Mouse (Mus musculus) testis, adult 2 months (tissue): ENCODE data around the gene Card10. TPM values are rescaled to one million over a fixed set of nuclear protein-coding genes. Genes with fewer than 3 reads are reported as not detected.
A peak's percentile ranks its signal among the peaks of the same experiment; 100 is the strongest.

ENCODE experiments used
- H3K27ac ChIP-seq: fragments of 200-500 bp; 2 replicates; pipeline ENCODE4 v1.5.1; 2012; ENCODE audit warnings: low read depth, low read length; ENCODE audit not compliant: control insufficient read depth, insufficient read depth
- H3K27me3 ChIP-seq: fragments of 200-500 bp; 2 replicates; pipeline ENCODE4 v1.6.1; 2012; ENCODE audit warnings: mild to moderate bottlenecking, low read length, moderate library complexity; ENCODE audit not compliant: control insufficient read depth, insufficient read depth
- H3K36me3 ChIP-seq: fragments of 200-500 bp; 2 replicates; pipeline ENCODE4 v1.6.1; 2012; ENCODE audit warnings: mild to moderate bottlenecking, low read length; ENCODE audit not compliant: control insufficient read depth, insufficient read depth
- H3K4me1 ChIP-seq: fragments of 200-500 bp; 2 replicates; pipeline ENCODE4 v1.6.1; 2012; ENCODE audit warnings: low read length; ENCODE audit not compliant: control insufficient read depth, insufficient read depth
- H3K4me3 ChIP-seq: fragments of 200-500 bp; 2 replicates; pipeline ENCODE4 v1.5.1; 2012; ENCODE audit warnings: low read depth, mild to moderate bottlenecking, low read length, moderate library complexity, mixed read lengths; ENCODE audit not compliant: control insufficient read depth
- CTCF ChIP-seq: fragments of 200-500 bp; IDR thresholded peaks from 2 replicates; pipeline ENCODE4 v1.5.1; 2012; ENCODE audit warnings: low read depth, mild to moderate bottlenecking, inconsistent platforms, low read length, moderate library complexity; ENCODE audit not compliant: control insufficient read depth, insufficient read depth, insufficient replicate concordance
- POLR2A ChIP-seq: fragments of 200-500 bp; IDR thresholded peaks from 2 replicates; pipeline ENCODE4 v1.6.1; 2012; ENCODE audit warnings: low read depth, mild to moderate bottlenecking, inconsistent platforms, low read length, moderate library complexity; ENCODE audit not compliant: control insufficient read depth
- polyA plus RNA-seq: library from polyadenylated mRNA; depleted of rRNA; stranded (reverse); fragments of >200 nt; gene quantifications from 2 replicates; pipeline ENCODE4 v1.2.3, GENCODE M21; 2012

The Card10 gene
- polyA plus RNA-seq, 1 experiment: 5.0 TPM

GRCm38 (mm10) chr15:78755226-78755625 lies 47.6 kb downstream of the Card10 start:
- Histone ChIP-seq H3K27me3 (no peaks in the 10 kb centered on the region), H3K27ac (no peak overlapping the region), H3K4me3 (no peak overlapping the region), H3K4me1 (no peaks in the 10 kb centered on the region; the same call in 1 of the 2 replicates), H3K36me3 (no peaks in the 10 kb centered on the region)
- TF ChIP-seq POLR2A (no peak), CTCF (no peak)

GRCm38 (mm10) chr15:78754144-78754543 lies 48.7 kb downstream of the Card10 start:
- H3K4me3 ChIP-seq: no peak overlapping the region
- TF ChIP-seq CTCF: no peak
- TF ChIP-seq POLR2A: no peak
- no peaks in the 10 kb centered on the region for H3K27me3 ChIP-seq
- H3K27ac ChIP-seq: no peak overlapping the region
- no peaks in the 10 kb centered on the region; the same call in 1 of the 2 replicates for H3K4me1 ChIP-seq
- no peaks in the 10 kb centered on the region for H3K36me3 ChIP-seq

- Histone ChIP-seq H3K27ac (no peak overlapping the region), H3K4me1 (no peaks in the 10 kb centered on the region; the same call in 1 of the 2 replicates), H3K36me3 (no peaks in the 10 kb centered on the region), H3K4me3 (no peak overlapping the region), H3K27me3 (no peaks in the 10 kb centered on the region)
- TF ChIP-seq POLR2A (no peak), CTCF (no peak)
Observed at GRCm38 (mm10) chr15:78752991-78753390, 49.9 kb downstream of the Card10 start.

- H3K4me1 ChIP-seq: no peaks in the 10 kb centered on the region
- no peaks in the 10 kb centered on the region for H3K27me3 ChIP-seq
- H3K4me3 ChIP-seq: no peak overlapping the region
- TF ChIP-seq POLR2A (no peak), CTCF (no peak)
- H3K27ac ChIP-seq: no peak overlapping the region
- H3K36me3 ChIP-seq: no peaks in the 10 kb centered on the region
Observed at GRCm38 (mm10) chr15:78750608-78751350, 52.1 kb downstream of the Card10 start.

GRCm38 (mm10) chr15:78749855-78750254 lies 53.0 kb downstream of the Card10 start:
- no peak overlapping the region for H3K4me3 ChIP-seq
- no peak overlapping the region for H3K27ac ChIP-seq
- no peaks in the 10 kb centered on the region for H3K36me3 ChIP-seq
- no peak for TF ChIP-seq POLR2A
- no peak for TF ChIP-seq CTCF
- no peaks in the 10 kb centered on the region for H3K27me3 ChIP-seq
- no peaks in the 10 kb centered on the region for H3K4me1 ChIP-seq

- Histone ChIP-seq H3K4me3 (no peak overlapping the region), H3K27ac (no peak overlapping the region), H3K4me1 (no peaks in the 10 kb centered on the region), H3K27me3 (no peaks in the 10 kb centered on the region), H3K36me3 (no peaks in the 10 kb centered on the region)
- TF ChIP-seq CTCF: peak; percentile 99
- no peak for TF ChIP-seq POLR2A
Observed at GRCm38 (mm10) chr15:78744206-78744605, 58.6 kb downstream of the Card10 start.

- no peaks in the 10 kb centered on the region for H3K27me3 ChIP-seq
- H3K4me1 ChIP-seq: no peaks in the 10 kb centered on the region
- H3K4me3 ChIP-seq: no peak overlapping the region
- H3K27ac ChIP-seq: no peak overlapping the region
- H3K36me3 ChIP-seq: no peaks in the 10 kb centered on the region
- TF ChIP-seq CTCF (no peak), POLR2A (no peak)
Observed at GRCm38 (mm10) chr15:78742831-78743230, 60.0 kb downstream of the Card10 start.

- Histone ChIP-seq H3K27ac (no peak overlapping the region), H3K4me3 (no peak overlapping the region), H3K36me3 (no peaks in the 10 kb centered on the region), H3K4me1 (no peaks in the 10 kb centered on the region), H3K27me3 (no peaks in the 10 kb centered on the region)
- no peak for TF ChIP-seq CTCF
- TF ChIP-seq POLR2A: no peak
Observed at GRCm38 (mm10) chr15:78740662-78741061, 62.2 kb downstream of the Card10 start.
